24 mouse cellular contexts compared by ENCODE assay signal in genomic region chr3:50220454-50220853, GRCm38 (mm10).
A peak's percentile ranks its signal among the peaks of the same experiment; 100 is the strongest.
DNase-seq lines count a peak whose midpoint lies in the region; ATAC-seq and TF ChIP-seq lines count a peak whose summit lies in the region.
"Had no signal": no experiment of that assay in that cellular context is flagged by ENCODE, and none has a peak within 500 bp of the region (broad histone marks: within the 10 kb centered on the region; RNA-seq: fewer than 3 reads in every experiment).

No protein-coding gene starts in this region.

- no peak for TF ChIP-seq CTCF in kidney, adult 2 months (conservative IDR thresholded peaks at IDR 0.05; ENCODE audit: insufficient read depth, insufficient read length, low read depth, low read length)
- TF ChIP-seq CTCF in kidney, postnatal 0 days (IDR thresholded peaks at IDR 0.05; ENCODE audit: low read depth) = no peak
- no peak for TF ChIP-seq CTCF in lung, postnatal 0 days (IDR thresholded peaks at IDR 0.05)

- no peak for DNase-seq in kidney, adult 2 months
- peak; percentile 75 for DNase-seq in kidney, postnatal 0 days (ENCODE audit: low spot score)
- DNase-seq in kidney, postnatal 4 days = no peak
- DNase-seq in lung, postnatal 0 days (ENCODE audit: low spot score) = peak; percentile 11
- DNase-seq in lung, postnatal 14 days = no peak
- DNase-seq: adrenal gland, adult 8-10 months; adrenal gland, postnatal 14 days; adrenal gland, postnatal 36 days; B cell, adult 2 months; cerebellum, adult 11-12 months; cerebellum, adult 2 months; cerebellum, adult 9-10 months; cerebellum, postnatal 10 days; cerebellum, postnatal 25 days had no signal

- H3K4me1 ChIP-seq in kidney, embryonic 14.5 days (ENCODE audit: control insufficient read depth, insufficient read depth, low read length) = no peaks in the 10 kb centered on the region
- no peaks in the 10 kb centered on the region for H3K4me1 ChIP-seq in kidney, adult 2 months (ENCODE audit: control insufficient read depth, insufficient read depth, low read length)
- H3K4me1 ChIP-seq in kidney, postnatal 0 days (replicated peaks; ENCODE audit: insufficient read depth, low read length) = no peaks in the 10 kb centered on the region
- H3K4me1 ChIP-seq in lung, postnatal 0 days (ENCODE audit: insufficient read depth, low read depth, low read length) = no peaks in the 10 kb centered on the region
- H3K4me1 ChIP-seq: embryonic facial prominence, embryonic 10.5 days; embryonic facial prominence, embryonic 12.5 days; forebrain, embryonic 13.5 days; forebrain, embryonic 15.5 days had no signal

- WGBS in kidney, embryonic 14.5 days = 51% methylated on average over 2 of the region's 2 CpGs
- 54% methylated on average over 2 of the region's 2 CpGs for WGBS in kidney, adult 2 months
- 51% methylated on average over 2 of the region's 2 CpGs for WGBS in kidney, postnatal 0 days
- 48% methylated on average over 2 of the region's 2 CpGs for WGBS in lung, postnatal 0 days

- H3K27me3 ChIP-seq in kidney, embryonic 14.5 days (ENCODE audit: control insufficient read depth, insufficient read depth, low read length) = no peaks in the 10 kb centered on the region
- H3K27me3 ChIP-seq in kidney, adult 2 months (replicated peaks; ENCODE audit: control insufficient read depth, insufficient read depth, low read length) = no peaks in the 10 kb centered on the region
- no peaks in the 10 kb centered on the region for H3K27me3 ChIP-seq in kidney, postnatal 0 days (ENCODE audit: insufficient read depth, low read length)
- no peaks in the 10 kb centered on the region for H3K27me3 ChIP-seq in lung, postnatal 0 days (replicated peaks; ENCODE audit: insufficient read depth, low read length)
- H3K27me3 ChIP-seq: CH12.LX; embryonic facial prominence, embryonic 12.5 days; forebrain, embryonic 13.5 days; forebrain, embryonic 15.5 days had no signal

- H3K9ac ChIP-seq in kidney, embryonic 14.5 days (ENCODE audit: low read depth, low read length) = no peak overlapping the region
- no peak overlapping the region for H3K9ac ChIP-seq in kidney, postnatal 0 days (ENCODE audit: low read depth, low read length)
- no peak overlapping the region for H3K9ac ChIP-seq in lung, postnatal 0 days (replicated peaks; ENCODE audit: low read depth)
- H3K9ac ChIP-seq: embryonic facial prominence, embryonic 12.5 days; forebrain, embryonic 13.5 days; forebrain, embryonic 15.5 days had no signal

- no peaks in the 10 kb centered on the region for H3K36me3 ChIP-seq in kidney, embryonic 14.5 days (ENCODE audit: control insufficient read depth, insufficient read depth, low read length)
- H3K36me3 ChIP-seq in kidney, adult 2 months (ENCODE audit: control insufficient read depth, insufficient read depth, low read length) = no peaks in the 10 kb centered on the region
- H3K36me3 ChIP-seq in kidney, postnatal 0 days (ENCODE audit: insufficient read depth, low read length) = no peaks in the 10 kb centered on the region
- H3K36me3 ChIP-seq in lung, postnatal 0 days (ENCODE audit: insufficient read depth, low read length) = no peaks in the 10 kb centered on the region
- H3K36me3 ChIP-seq: embryonic facial prominence, embryonic 10.5 days; embryonic facial prominence, embryonic 12.5 days; forebrain, embryonic 15.5 days; G1E had no signal

- H3K9me3 ChIP-seq in kidney, embryonic 14.5 days (ENCODE audit: control insufficient read depth, low read length) = no peaks in the 10 kb centered on the region
- no peaks in the 10 kb centered on the region for H3K9me3 ChIP-seq in kidney, postnatal 0 days (replicated peaks; ENCODE audit: low read length)
- H3K9me3 ChIP-seq in lung, postnatal 0 days (ENCODE audit: low read length) = no peaks in the 10 kb centered on the region
- H3K9me3 ChIP-seq: embryonic facial prominence, embryonic 10.5 days; embryonic facial prominence, embryonic 12.5 days; forebrain, embryonic 13.5 days; forebrain, embryonic 15.5 days; G1E had no signal

- no peak overlapping the region for H3K4me2 ChIP-seq in kidney, embryonic 14.5 days (replicated peaks; ENCODE audit: low read depth, low read length)
- no peak overlapping the region for H3K4me2 ChIP-seq in kidney, postnatal 0 days (ENCODE audit: low read length)
- no peak overlapping the region for H3K4me2 ChIP-seq in lung, postnatal 0 days (replicated peaks; ENCODE audit: low read depth, low read length)
- H3K4me2 ChIP-seq: embryonic facial prominence, embryonic 12.5 days; forebrain, embryonic 13.5 days; forebrain, embryonic 15.5 days had no signal

- peak overlapping the region; percentile 27; the same call in 1 of the 2 replicates for H3K27ac ChIP-seq in kidney, embryonic 14.5 days (ENCODE audit: low read depth, low read length)
- H3K27ac ChIP-seq in kidney, adult 2 months (ENCODE audit: insufficient read depth, low read depth, low read length) = no peak overlapping the region
- H3K27ac ChIP-seq in kidney, postnatal 0 days = no peak overlapping the region
- no peak overlapping the region for H3K27ac ChIP-seq in lung, postnatal 0 days (ENCODE audit: low read length)
- H3K27ac ChIP-seq: embryonic facial prominence, embryonic 10.5 days; embryonic facial prominence, embryonic 12.5 days; forebrain, embryonic 13.5 days; forebrain, embryonic 15.5 days had no signal

- no peak for ATAC-seq in kidney, embryonic 14.5 days (ENCODE audit: low FRiP score, low TSS enrichment)
- no peak for ATAC-seq in kidney, postnatal 0 days (replicated peaks; ENCODE audit: low FRiP score, low read depth)
- no peak for ATAC-seq in lung, postnatal 0 days
- ATAC-seq: activated CD4-positive, CD25-positive, alpha-beta regulatory T cell, adult 4 months; CD4-positive, CD25-positive, alpha-beta regulatory T cell, adult 4 months; forebrain, embryonic 13.5 days; forebrain, embryonic 15.5 days; Patski had no signal

- no peak for TF ChIP-seq POLR2A in kidney, adult 2 months (IDR thresholded peaks at IDR 0.05; ENCODE audit: low read depth, low read length)

- TF ChIP-seq EP300 in lung, postnatal 0 days (IDR thresholded peaks at IDR 0.05) = no peak

- H3K4me3 ChIP-seq in kidney, embryonic 14.5 days (ENCODE audit: low read length) = no peak overlapping the region
- H3K4me3 ChIP-seq in kidney, adult 2 months (ENCODE audit: insufficient read depth, low read depth, low read length) = no peak overlapping the region
- no peak overlapping the region for H3K4me3 ChIP-seq in kidney, postnatal 0 days (replicated peaks; ENCODE audit: low read depth, low read length)
- no peak overlapping the region for H3K4me3 ChIP-seq in lung, postnatal 0 days (ENCODE audit: low read depth, low read length)
- H3K4me3 ChIP-seq: embryonic facial prominence, embryonic 10.5 days; embryonic facial prominence, embryonic 12.5 days; forebrain, embryonic 13.5 days; forebrain, embryonic 15.5 days had no signal

Comparison
In these comparisons a context has a peak if more than half of its experiments do, and no peak if none do; other contexts are left out.
1. DNase-seq: peak in kidney, postnatal 0 days (single experiment) and lung, postnatal 0 days (single experiment); none in kidney, adult 2 months (single experiment), kidney, postnatal 4 days (0 of 2) and lung, postnatal 14 days (single experiment).